8 mouse cellular contexts compared by ENCODE assay signal in genomic region chr19:6985951-6986708, GRCm38 (mm10). TPM values are rescaled to one million over a fixed set of nuclear protein-coding genes. Genes with fewer than 3 reads are reported as not detected.
A peak's percentile ranks its signal among the peaks of the same experiment; 100 is the strongest.
DNase-seq lines count a peak whose midpoint lies in the region; ATAC-seq and TF ChIP-seq lines count a peak whose summit lies in the region.

No protein-coding gene starts in this region.

- no peak for ATAC-seq in heart, embryonic 13.5 days (ENCODE audit: extremely low read depth, insufficient number of reproducible peaks, low FRiP score, low TSS enrichment)
- ATAC-seq in heart, postnatal 0 days (ENCODE audit: insufficient read depth, low read depth), result no peak
- ATAC-seq in megakaryocyte progenitor cell, adult 5-6 weeks (replicated peaks; ENCODE audit: poor library complexity), result peak; percentile 81
- no peak for ATAC-seq in granulocyte monocyte progenitor cell, adult 5-6 weeks (replicated peaks; ENCODE audit: poor library complexity, severe bottlenecking)

- H3K4me3 ChIP-seq in heart, embryonic 13.5 days, result peak overlapping the region; percentile 88
- peak overlapping the region in 1 of 2 experiments; percentile 78; a peak in 3 of 4 replicates for H3K4me3 ChIP-seq in MEL (ENCODE audit: control insufficient read depth in 1 of 2, insufficient read depth in 1 of 2, low read depth in 2 of 2, low read length in 2 of 2)
- H3K4me3 ChIP-seq in heart, postnatal 0 days (ENCODE audit: low read depth, low read length), result peak overlapping the region; percentile 93

- DNase-seq in heart, postnatal 14 days, result no peak
- DNase-seq in MEL (ENCODE audit: low read depth, low spot score), result no peak
- no peak for DNase-seq in heart, postnatal 0 days (ENCODE audit: low spot score)
- DNase-seq in urinary bladder, postnatal 10 days (ENCODE audit: low spot score), result no peak
- no peak for DNase-seq in cerebellum, adult 11 months

- TF ChIP-seq EP300 in MEL (IDR thresholded peaks at IDR 0.05; ENCODE audit: low read depth in 1 of 2, low read length in 2 of 2), result peak in 1 of 2 experiments; percentile 64; a peak in 2 of 4 replicates
- TF ChIP-seq EP300 in heart, postnatal 0 days (IDR thresholded peaks at IDR 0.05; ENCODE audit: low read depth), result no peak

- TF ChIP-seq POLR2A in MEL (IDR thresholded peaks at IDR 0.05; ENCODE audit: control insufficient read depth in 1 of 2, insufficient read depth in 1 of 2, low read depth in 1 of 2, low read length in 2 of 2, poor library complexity in 1 of 2), result no peak

- no peaks in the 10 kb centered on the region for H3K27me3 ChIP-seq in heart, embryonic 13.5 days (replicated peaks)
- H3K27me3 ChIP-seq in MEL (ENCODE audit: control insufficient read depth in 1 of 2, insufficient read depth in 2 of 2, low read length in 2 of 2), result no peaks in the 10 kb centered on the region
- H3K27me3 ChIP-seq in heart, postnatal 0 days (ENCODE audit: control insufficient read depth, insufficient read depth, low read length), result no peaks in the 10 kb centered on the region

- peaks cover 7% of the 10 kb centered on the region; the same call in 1 of the 2 replicates for H3K79me2 ChIP-seq in MEL (ENCODE audit: control insufficient read depth, insufficient read depth, low read length, poor library complexity)

- intact Hi-C loops in heart, postnatal 14 days (cut with DNase I), result no loop called here

- peak overlapping the region; percentile 98 for H3K27ac ChIP-seq in heart, embryonic 13.5 days (replicated peaks)
- H3K27ac ChIP-seq in MEL (ENCODE audit: control insufficient read depth, low read depth, low read length), result no peak overlapping the region
- H3K27ac ChIP-seq in heart, postnatal 0 days (ENCODE audit: low read depth), result peak overlapping the region; percentile 99

- WGBS in heart, embryonic 13.5 days, result 65% methylated on average over 10 of the region's 10 CpGs
- 53% methylated on average over 10 of the region's 10 CpGs for WGBS in heart, postnatal 0 days

- TF ChIP-seq RAD21 in MEL (IDR thresholded peaks at IDR 0.05; ENCODE audit: low read depth, low read length), result no peak

- peaks cover 36% of the 10 kb centered on the region for H3K4me1 ChIP-seq in heart, embryonic 13.5 days
- H3K4me1 ChIP-seq in MEL (ENCODE audit: control insufficient read depth in 1 of 2, insufficient read depth in 2 of 2, low read length in 2 of 2), result peaks cover 11 to 19% of the 10 kb centered on the region in 2 experiments
- peaks cover 16% of the 10 kb centered on the region for H3K4me1 ChIP-seq in heart, postnatal 0 days (ENCODE audit: control insufficient read depth, insufficient read depth)

- H3K4me2 ChIP-seq in heart, embryonic 13.5 days, result peak overlapping the region; percentile 75
- peak overlapping the region; percentile 89 for H3K4me2 ChIP-seq in heart, postnatal 0 days (ENCODE audit: low read depth, low read length)

- H3K9ac ChIP-seq in heart, embryonic 13.5 days, result peak overlapping the region; percentile 100
- H3K9ac ChIP-seq in MEL (ENCODE audit: control insufficient read depth, low read depth, low read length, poor library complexity, severe bottlenecking), result peak overlapping the region; percentile 94; the same call in 1 of the 2 replicates
- H3K9ac ChIP-seq in heart, postnatal 0 days (replicated peaks; ENCODE audit: low read depth, low read length), result peak overlapping the region; percentile 93; the same call in 1 of the 2 replicates

- H3K9me3 ChIP-seq in heart, embryonic 13.5 days, result no peaks in the 10 kb centered on the region
- H3K9me3 ChIP-seq in MEL (replicated peaks; ENCODE audit: insufficient read depth, low read length), result no peaks in the 10 kb centered on the region
- no peaks in the 10 kb centered on the region for H3K9me3 ChIP-seq in heart, postnatal 0 days (replicated peaks; ENCODE audit: control insufficient read depth, low read length)

- H3K36me3 ChIP-seq in heart, embryonic 13.5 days, result peaks cover 54% of the 10 kb centered on the region
- H3K36me3 ChIP-seq in MEL (ENCODE audit: control insufficient read depth in 1 of 2, insufficient read depth in 2 of 2, low read length in 2 of 2), result peaks cover 0 to 10% of the 10 kb centered on the region in 2 experiments; a peak in 2 of 4 replicates
- peaks cover 28% of the 10 kb centered on the region for H3K36me3 ChIP-seq in heart, postnatal 0 days (replicated peaks; ENCODE audit: control insufficient read depth, insufficient read depth, low read length)

- TF ChIP-seq CTCF in MEL (IDR thresholded peaks at IDR 0.05 in 2 of 3, conservative IDR thresholded peaks at IDR 0.05 in 1 of 3; ENCODE audit: control insufficient read depth in 1 of 3, insufficient read depth in 1 of 3, low read depth in 2 of 3, low read length in 3 of 3, poor library complexity in 1 of 3, severe bottlenecking in 1 of 3), result no peak
- no peak for TF ChIP-seq CTCF in heart, postnatal 0 days (IDR thresholded peaks at IDR 0.05; ENCODE audit: low read depth)

RNA-seq across cellular contexts. Expression of gene Vegfb, which starts 1.3 kb away (rescaled TPM):
- 125 and 133 TPM in 2 replicates for polyA plus RNA-seq in heart, embryonic 13.5 days (2015; fragmentation: Nextera tagmentation; extraction: Ambion mirVana)
- total RNA-seq in heart, postnatal 14 days (2021), result 100 to 1,000 TPM; 307 to 309 TPM
- total RNA-seq in MEL (2012; rRNA removed), result 11.2 and 11.5 TPM in 2 replicates
- polyA plus RNA-seq in MEL (2012; ENCODE audit: insufficient read depth in 1 of 2, insufficient read length in 2 of 2, low read depth in 1 of 2, low replicate concordance in 2 of 2, missing spikeins in 1 of 2), result 10 to 100 TPM in 1 of 2 experiments, not detected in 1; 67.6 TPM
- 74.8 and 122 TPM in 2 replicates for total RNA-seq in heart, postnatal 0 days (2014; rRNA removed; ENCODE audit: low replicate concordance)
- polyA plus RNA-seq in heart, postnatal 0 days (2015; fragmentation: Nextera tagmentation; extraction: Ambion mirVana), result 193 and 194 TPM in 2 replicates
- total RNA-seq in megakaryocyte progenitor cell, adult 5-6 weeks (2015), result 30.4 and 33.1 TPM in 2 replicates
- total RNA-seq in megakaryocyte progenitor cell, adult 5-6 weeks (2017), result 11.6 and 13.6 TPM in 2 replicates
- total RNA-seq in granulocyte monocyte progenitor cell, adult 5-6 weeks (2014; fragmentation: Nextera tagmentation), result 27.6 and 35.2 TPM in 2 replicates
- total RNA-seq in granulocyte monocyte progenitor cell, adult 5-6 weeks (2017), result 6.2 and 7.4 TPM in 2 replicates

RNA-seq across cellular contexts. Expression of gene Fkbp2, which starts 5.8 kb away (rescaled TPM):
- 80.9 and 98.7 TPM in 2 replicates for polyA plus RNA-seq in heart, embryonic 13.5 days (2015; fragmentation: Nextera tagmentation; extraction: Ambion mirVana)
- 10 to 100 TPM; 13.6 to 14.2 TPM for total RNA-seq in heart, postnatal 14 days (2021)
- total RNA-seq in MEL (2012; rRNA removed), result 51.4 and 53.9 TPM in 2 replicates
- polyA plus RNA-seq in MEL (2012; ENCODE audit: insufficient read depth in 1 of 2, insufficient read length in 2 of 2, low read depth in 1 of 2, low replicate concordance in 2 of 2, missing spikeins in 1 of 2), result 100 to 1,000 TPM in 1 of 2 experiments, not detected in 1; 167 TPM
- total RNA-seq in heart, postnatal 0 days (2014; rRNA removed; ENCODE audit: low replicate concordance), result 0.65 and 8.5 TPM in 2 replicates
- polyA plus RNA-seq in heart, postnatal 0 days (2015; fragmentation: Nextera tagmentation; extraction: Ambion mirVana), result 59.9 and 65.2 TPM in 2 replicates
- total RNA-seq in megakaryocyte progenitor cell, adult 5-6 weeks (2015), result 123 and 129 TPM in 2 replicates
- 176 and 181 TPM in 2 replicates for total RNA-seq in megakaryocyte progenitor cell, adult 5-6 weeks (2017)
- 98.9 and 160 TPM in 2 replicates for total RNA-seq in granulocyte monocyte progenitor cell, adult 5-6 weeks (2014; fragmentation: Nextera tagmentation)
- 173 and 197 TPM in 2 replicates for total RNA-seq in granulocyte monocyte progenitor cell, adult 5-6 weeks (2017)

RNA-seq across cellular contexts. Expression of gene Dnajc4, which starts 6.2 kb away (rescaled TPM):
- 33.2 and 35.6 TPM in 2 replicates for polyA plus RNA-seq in heart, embryonic 13.5 days (2015; fragmentation: Nextera tagmentation; extraction: Ambion mirVana)
- 10 to 100 TPM; 54.8 to 62.7 TPM for total RNA-seq in heart, postnatal 14 days (2021)
- 3.2 and 4.2 TPM in 2 replicates for total RNA-seq in MEL (2012; rRNA removed)
- polyA plus RNA-seq in MEL (2012; ENCODE audit: insufficient read depth in 1 of 2, insufficient read length in 2 of 2, low read depth in 1 of 2, low replicate concordance in 2 of 2, missing spikeins in 1 of 2), result 10 to 100 TPM in 1 of 2 experiments, not detected in 1; 12.9 TPM
- total RNA-seq in heart, postnatal 0 days (2014; rRNA removed; ENCODE audit: low replicate concordance), result 51.4 and 75.2 TPM in 2 replicates
- 58.5 and 59.7 TPM in 2 replicates for polyA plus RNA-seq in heart, postnatal 0 days (2015; fragmentation: Nextera tagmentation; extraction: Ambion mirVana)
- 10.2 and 11.5 TPM in 2 replicates for total RNA-seq in megakaryocyte progenitor cell, adult 5-6 weeks (2015)
- 8.6 and 17.8 TPM in 2 replicates for total RNA-seq in megakaryocyte progenitor cell, adult 5-6 weeks (2017)
- total RNA-seq in granulocyte monocyte progenitor cell, adult 5-6 weeks (2014; fragmentation: Nextera tagmentation), result 6.4 and 16.5 TPM in 2 replicates
- 7.9 and 11.8 TPM in 2 replicates for total RNA-seq in granulocyte monocyte progenitor cell, adult 5-6 weeks (2017)

RNA-seq across cellular contexts. Expression of gene Nudt22, which starts 9.8 kb away (rescaled TPM):
- polyA plus RNA-seq in heart, embryonic 13.5 days (2015; fragmentation: Nextera tagmentation; extraction: Ambion mirVana), result 23.3 and 26.8 TPM in 2 replicates
- 10 to 100 TPM; 24.8 to 26.1 TPM for total RNA-seq in heart, postnatal 14 days (2021)
- total RNA-seq in MEL (2012; rRNA removed), result 23.8 and 32.1 TPM in 2 replicates
- polyA plus RNA-seq in MEL (2012; ENCODE audit: insufficient read depth in 1 of 2, insufficient read length in 2 of 2, low read depth in 1 of 2, low replicate concordance in 2 of 2, missing spikeins in 1 of 2), result 10 to 100 TPM in 1 of 2 experiments, not detected in 1; 30.8 TPM
- 42.1 and 45.3 TPM in 2 replicates for total RNA-seq in heart, postnatal 0 days (2014; rRNA removed; ENCODE audit: low replicate concordance)
- 48.1 and 49.5 TPM in 2 replicates for polyA plus RNA-seq in heart, postnatal 0 days (2015; fragmentation: Nextera tagmentation; extraction: Ambion mirVana)
- 10.6 and 18.9 TPM in 2 replicates for total RNA-seq in megakaryocyte progenitor cell, adult 5-6 weeks (2015)
- total RNA-seq in megakaryocyte progenitor cell, adult 5-6 weeks (2017), result 7.7 and 13.3 TPM in 2 replicates
- total RNA-seq in granulocyte monocyte progenitor cell, adult 5-6 weeks (2014; fragmentation: Nextera tagmentation), result 8.5 and 14.4 TPM in 2 replicates
- total RNA-seq in granulocyte monocyte progenitor cell, adult 5-6 weeks (2017), result 3.4 and 14.5 TPM in 2 replicates

RNA-seq across cellular contexts. Expression of gene Trpt1, which starts 9.8 kb away (rescaled TPM):
- polyA plus RNA-seq in heart, embryonic 13.5 days (2015; fragmentation: Nextera tagmentation; extraction: Ambion mirVana), result 15.8 and 16.6 TPM in 2 replicates
- 10 to 100 TPM; 18.7 to 20.1 TPM for total RNA-seq in heart, postnatal 14 days (2021)
- total RNA-seq in MEL (2012; rRNA removed), result 1.2 and 1.8 TPM in 2 replicates
- 1 to 10 TPM in 1 of 2 experiments, not detected in 1; 2.3 TPM for polyA plus RNA-seq in MEL (2012; ENCODE audit: insufficient read depth in 1 of 2, insufficient read length in 2 of 2, low read depth in 1 of 2, low replicate concordance in 2 of 2, missing spikeins in 1 of 2)
- 12.6 and 32.0 TPM in 2 replicates for total RNA-seq in heart, postnatal 0 days (2014; rRNA removed; ENCODE audit: low replicate concordance)
- 27.1 and 28.4 TPM in 2 replicates for polyA plus RNA-seq in heart, postnatal 0 days (2015; fragmentation: Nextera tagmentation; extraction: Ambion mirVana)
- 1.4 and 2.2 TPM in 2 replicates for total RNA-seq in megakaryocyte progenitor cell, adult 5-6 weeks (2015)
- 0.08 and 0.81 TPM in 2 replicates for total RNA-seq in megakaryocyte progenitor cell, adult 5-6 weeks (2017)
- total RNA-seq in granulocyte monocyte progenitor cell, adult 5-6 weeks (2014; fragmentation: Nextera tagmentation), result 3.0 TPM in 1 of 2 replicates, not detected in the other
- total RNA-seq in granulocyte monocyte progenitor cell, adult 5-6 weeks (2017), result 0.21 and 0.60 TPM in 2 replicates
